Mouse (Mus musculus) cerebellum, adult 18-20 months (tissue): ENCODE data around the gene Pck2.

ENCODE experiments used
- DNase-seq, 2 experiments: peaks; one replicate each; pipeline ENCODE4 v3.0.0; 2021

Pck2 gene

GRCm38 (mm10) chr14:55577871-55578667, 38.0 kb downstream of the Pck2 start, which contains the start of gene Psme1:
Psme1 (plus strand) TSS chr14:55578123.
- peak; percentile 54 to 62 for DNase-seq

GRCm38 (mm10) chr14:55578668-55579269, 38.7 kb downstream of the Pck2 start:
- DNase-seq, result peak in 1 of 2 experiments; percentile 44

GRCm38 (mm10) chr14:55579511-55580496, 39.7 kb downstream of the Pck2 start:
- DNase-seq, result no peak

- no peak for DNase-seq
Measured at GRCm38 (mm10) chr14:55580731-55581130, 40.7 kb downstream of the Pck2 start.

GRCm38 (mm10) chr14:55581981-55582681, 42.1 kb downstream of the Pck2 start:
- DNase-seq, result peak in 1 of 2 experiments; percentile 30

GRCm38 (mm10) chr14:55584303-55584701, 44.2 kb downstream of the Pck2 start:
- DNase-seq, result no peak

- peak; percentile 80 to 92 for DNase-seq
Measured at GRCm38 (mm10) chr14:55584702-55585565, 44.9 kb downstream of the Pck2 start, which contains the start of gene Emc9. Emc9 (minus strand) TSS chr14:55585302.

- peak; percentile 18 to 31 for DNase-seq
Measured at GRCm38 (mm10) chr14:55585566-55585960, 45.5 kb downstream of the Pck2 start.

GRCm38 (mm10) chr14:55586149-55586548, 46.1 kb downstream of the Pck2 start:
- no peak for DNase-seq

- DNase-seq, result no peak
Measured at GRCm38 (mm10) chr14:55589271-55589670, 49.2 kb downstream of the Pck2 start.

GRCm38 (mm10) chr14:55589771-55590448, 49.8 kb downstream of the Pck2 start:
- DNase-seq, result no peak

- peak; percentile 74 to 85 for DNase-seq
Measured at GRCm38 (mm10) chr14:55590748-55591330, 50.8 kb downstream of the Pck2 start, which contains the start of gene Psme2. Psme2 (minus strand) TSS chr14:55591113.

GRCm38 (mm10) chr14:55591331-55591891, 51.3 kb downstream of the Pck2 start, which contains the start of gene Rnf31:
Rnf31 (plus strand) TSS chr14:55591708.
- DNase-seq, result peak; percentile 92 to 97

- DNase-seq, result peak; percentile 27 to 44
Measured at GRCm38 (mm10) chr14:55592226-55592625, 52.2 kb downstream of the Pck2 start.

- DNase-seq, result no peak
Measured at GRCm38 (mm10) chr14:55596036-55596690, 56.1 kb downstream of the Pck2 start.

GRCm38 (mm10) chr14:55598521-55599390, 58.7 kb downstream of the Pck2 start:
- no peak for DNase-seq
